Mouse (Mus musculus): Measurements from ENCODE around the gene Pgbd1.
"Not testable (repeated sequence)": the region's sequence is repeated elsewhere in the genome, so short reads cannot be mapped to it uniquely, and the experiment has no call there.

Pgbd1 gene

GRCm38 (mm10) chr13:21440503-21441206, at the start of gene Pgbd1:
Gene Pgbd1 (minus strand): TSS chr13:21441058.
- DNase-seq (ENCODE audit: low spot score in 2 of 2): peak; percentile 35 to 61

- no peak for DNase-seq (ENCODE audit: low spot score in 2 of 2)
Measured at GRCm38 (mm10) chr13:21486881-21487280, 46.0 kb upstream of the Pgbd1 start.

- peak; percentile 5 to 18 for DNase-seq (ENCODE audit: low spot score in 2 of 2)
Measured at GRCm38 (mm10) chr13:21478759-21479670, 38.2 kb upstream of the Pgbd1 start, which contains the start of the genes Zkscan4 and Gm10065. Gene Zkscan4 (plus strand): TSS chr13:21478907. Gene Gm10065 (minus strand): TSS chr13:21479441.

- DNase-seq (ENCODE audit: low spot score in 2 of 2): no peak
Measured at GRCm38 (mm10) chr13:21472427-21472826, 31.6 kb upstream of the Pgbd1 start.

DNA sequence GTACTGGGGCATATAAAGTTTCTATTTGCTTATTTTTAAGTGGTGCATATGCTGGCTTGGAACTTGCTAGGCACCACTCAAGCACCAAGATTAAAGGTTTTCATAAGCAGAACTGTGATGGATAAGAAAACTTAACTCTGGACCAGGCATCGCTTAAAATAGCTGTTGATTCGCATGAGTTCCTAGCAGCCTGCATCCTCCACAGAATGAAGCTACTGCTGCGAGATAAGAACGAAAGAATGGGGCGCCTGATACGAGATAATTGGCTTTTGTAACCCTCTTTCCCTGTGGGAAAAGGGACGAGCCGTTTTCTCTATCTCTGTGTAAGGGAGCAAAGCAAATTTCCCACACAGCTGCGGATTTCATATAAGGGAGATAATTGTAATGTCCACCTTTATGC, 28.2 kb upstream of the Pgbd1 start:
- DNase-seq (ENCODE audit: low spot score in 2 of 2): no peak

- DNase-seq (ENCODE audit: low spot score in 2 of 2): peak; percentile 53 to 79
Measured at GRCm38 (mm10) chr13:21468061-21469019, 27.5 kb upstream of the Pgbd1 start, which contains the start of gene Nkapl. Gene Nkapl (minus strand): TSS chr13:21468509.

DNA sequence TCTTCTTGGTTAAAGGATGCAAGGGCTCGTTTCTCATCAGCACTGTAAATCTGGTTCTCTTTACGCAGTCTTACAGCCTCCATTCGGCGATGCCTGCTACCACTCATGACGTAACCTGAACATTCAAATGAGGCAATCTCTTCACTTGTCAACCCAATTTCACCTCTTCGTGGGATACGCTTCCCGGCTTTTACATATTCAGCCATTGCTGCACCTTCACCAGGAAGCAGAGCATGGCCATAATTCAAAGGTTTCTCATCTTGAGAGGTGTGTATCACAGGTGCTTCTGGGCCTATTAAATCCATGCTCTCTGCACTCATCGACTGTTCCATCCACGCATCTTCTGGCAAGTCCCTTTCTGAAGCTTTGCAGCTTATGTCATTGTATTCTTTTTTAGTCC, 26.5 kb upstream of the Pgbd1 start:
- DNase-seq (ENCODE audit: low spot score in 2 of 2): no peak

DNA sequence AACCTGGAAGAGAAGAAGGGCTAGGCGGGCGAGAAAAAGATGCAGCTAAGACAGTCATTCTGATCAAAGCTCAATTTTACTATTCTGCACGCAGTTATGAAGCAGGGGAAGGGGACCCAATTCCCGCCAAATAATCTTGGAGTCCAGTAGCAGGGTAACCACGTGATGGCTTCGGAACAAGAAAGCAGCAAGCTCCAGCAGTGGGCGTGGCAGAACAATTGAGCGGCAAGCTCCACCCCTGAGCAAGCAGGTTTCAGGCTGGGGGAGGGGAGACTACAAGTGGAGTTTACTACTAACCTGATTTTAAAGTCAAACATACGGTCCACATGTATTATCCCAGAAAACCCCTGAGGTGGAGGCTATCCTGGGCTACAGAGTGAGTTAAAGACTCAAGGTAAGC, 21.7 kb upstream of the Pgbd1 start:
- DNase-seq (ENCODE audit: low spot score in 2 of 2): not testable (repeated sequence)

GRCm38 (mm10) chr13:21456347-21456746, 15.5 kb upstream of the Pgbd1 start:
- DNase-seq (ENCODE audit: low spot score in 2 of 2): no peak

GRCm38 (mm10) chr13:21454133-21454532, 13.3 kb upstream of the Pgbd1 start:
- DNase-seq (ENCODE audit: low spot score in 2 of 2): no peak

DNA sequence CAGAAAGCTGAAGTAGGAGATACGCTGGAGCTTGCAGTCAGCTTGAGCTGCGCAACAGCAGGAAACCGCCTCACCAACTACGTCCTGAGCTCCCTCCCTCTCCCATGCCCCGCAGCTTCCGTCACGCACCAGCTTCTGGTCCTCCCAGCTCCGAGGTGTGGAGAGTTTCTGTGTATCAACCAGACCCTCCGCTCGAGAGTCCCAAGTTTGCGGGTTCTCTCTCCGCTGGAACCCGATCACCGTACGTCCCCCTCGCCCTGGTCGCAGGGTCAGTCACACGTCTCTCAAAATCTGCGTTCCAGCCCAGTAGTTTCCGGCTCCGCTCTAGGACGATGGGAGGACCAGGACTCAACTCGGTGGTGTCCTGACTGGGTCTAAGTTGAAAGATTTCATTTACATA, 12.6 kb upstream of the Pgbd1 start, which contains the start of gene Zscan26:
Gene Zscan26, minus strand, starts transcription at position 282 of the 400 bp plus-strand sequence.
- peak; percentile 55 to 72 for DNase-seq (ENCODE audit: low spot score in 2 of 2)

GRCm38 (mm10) chr13:21453042-21453441, 12.2 kb upstream of the Pgbd1 start:
- DNase-seq (ENCODE audit: low spot score in 2 of 2): no peak

DNA sequence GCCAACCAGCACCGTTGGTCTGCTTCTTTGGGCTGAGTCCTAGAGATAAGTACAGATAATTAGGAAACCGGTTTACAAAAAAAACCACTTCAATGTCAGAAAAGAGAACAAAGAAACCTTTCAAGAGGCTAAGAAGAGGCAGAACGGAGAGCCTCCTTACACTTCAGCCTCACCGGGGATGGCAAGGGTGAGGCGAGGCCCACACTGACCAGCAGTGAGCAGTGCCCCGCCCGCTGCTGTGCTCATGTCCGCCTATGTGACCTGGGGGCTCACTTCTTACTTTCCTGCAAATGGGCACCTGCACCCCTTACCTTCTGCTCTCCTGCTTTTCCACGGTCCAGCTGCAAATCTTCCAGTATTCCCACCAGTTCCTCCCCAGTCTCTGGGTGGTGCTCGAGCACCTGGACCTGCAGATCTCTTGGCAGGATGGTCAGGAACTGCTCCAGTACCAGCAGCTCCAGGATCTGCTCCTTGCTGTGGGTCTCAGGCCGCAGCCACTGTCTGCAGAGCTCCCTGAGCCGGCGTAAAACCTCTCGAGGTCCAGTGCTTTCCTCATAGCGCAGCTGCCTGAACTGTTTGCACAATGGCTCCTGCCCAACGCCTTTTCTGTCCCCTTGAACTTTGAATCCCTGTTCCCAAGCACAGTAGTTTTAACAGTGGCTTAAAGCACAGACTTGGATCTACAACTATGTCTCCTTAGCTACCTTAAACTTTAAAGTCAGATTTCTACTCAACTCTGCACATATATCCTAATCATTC, 7.2 kb upstream of the Pgbd1 start:
- no peak for DNase-seq (ENCODE audit: low spot score in 2 of 2)

DNA sequence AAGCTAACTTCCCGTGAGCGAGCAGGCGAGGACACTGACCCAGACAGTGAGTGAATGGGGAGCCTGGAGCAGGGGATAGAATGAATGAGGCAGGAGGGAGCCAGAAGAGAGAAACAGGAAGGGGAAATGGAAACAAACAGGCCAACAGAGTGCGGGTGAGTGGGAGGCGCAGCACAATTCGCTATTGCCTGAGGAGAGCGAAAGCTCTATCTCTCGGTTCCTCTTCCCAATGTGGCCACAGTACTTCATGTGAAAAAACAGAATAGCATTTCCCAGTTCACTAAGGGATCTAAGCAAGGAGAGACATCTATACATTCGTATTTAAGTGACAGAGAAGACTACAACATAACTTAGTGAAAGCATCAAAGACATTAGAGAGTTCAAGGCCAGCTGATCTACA, 5.9 kb upstream of the Pgbd1 start:
- DNase-seq (ENCODE audit: low spot score in 2 of 2): no peak

- no peak for DNase-seq (ENCODE audit: low spot score in 2 of 2)
Measured at GRCm38 (mm10) chr13:21441207-21441572, 332 bp upstream of the Pgbd1 start.

DNA sequence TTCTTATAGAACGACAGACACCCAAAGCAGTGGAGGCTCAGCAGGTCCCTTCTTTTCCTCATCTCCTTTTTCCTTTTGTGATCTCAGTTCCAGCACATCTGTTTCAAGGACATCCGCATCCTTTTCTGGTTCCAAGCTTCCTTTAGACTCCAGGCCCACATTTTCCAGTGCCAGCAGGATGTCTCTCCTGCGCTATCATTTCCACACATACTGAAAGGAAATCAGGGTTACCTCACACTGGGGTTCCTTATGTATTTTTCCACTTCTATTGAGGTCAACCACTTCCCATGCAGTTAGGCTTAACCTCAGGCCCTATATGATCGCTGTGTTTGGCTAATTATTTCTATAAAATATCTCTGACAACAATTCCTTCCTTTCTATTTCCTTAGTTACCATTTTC, 5.4 kb downstream of the Pgbd1 start:
- no peak for DNase-seq (ENCODE audit: low spot score in 2 of 2)

DNA sequence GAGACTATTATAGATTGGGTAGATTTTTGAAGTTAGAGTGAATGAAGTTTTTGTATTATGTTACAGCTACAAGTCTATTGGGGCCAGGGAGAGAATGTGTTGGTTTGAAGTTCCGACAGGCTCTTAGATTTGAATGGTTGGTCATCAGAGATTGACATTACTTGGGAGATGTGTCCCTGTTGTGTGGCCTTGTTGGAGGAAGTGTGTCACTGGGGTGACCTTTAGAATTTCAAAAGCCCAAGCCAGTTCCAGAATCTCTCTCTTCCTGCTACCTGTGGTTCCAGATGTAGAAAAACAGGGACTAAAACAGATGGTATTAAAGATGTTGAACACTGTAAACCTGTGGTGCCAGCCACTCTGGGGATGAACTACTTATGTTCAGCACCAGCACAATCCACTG, 13.2 kb downstream of the Pgbd1 start:
- no peak for DNase-seq (ENCODE audit: low spot score in 2 of 2)

DNA sequence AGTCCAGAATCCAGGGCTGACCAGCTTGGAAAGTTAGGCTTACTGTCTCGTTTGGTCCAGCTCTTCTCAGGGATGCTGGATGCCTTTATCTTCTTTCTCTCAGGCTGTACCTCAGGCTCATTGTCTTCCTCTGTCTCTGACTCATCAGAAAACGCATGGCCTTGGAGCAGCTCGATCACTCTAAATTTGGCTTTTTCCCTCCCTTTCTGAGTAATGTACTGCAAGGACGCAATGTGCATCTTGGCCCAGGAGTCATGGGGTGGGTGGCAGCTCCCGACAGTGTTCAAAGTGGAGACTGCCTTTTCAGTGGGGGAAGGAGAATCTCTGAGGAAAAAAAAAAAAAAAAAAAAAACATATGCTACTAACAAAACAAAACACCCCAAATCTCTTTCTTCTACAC, 17.6 kb downstream of the Pgbd1 start:
- no peak for DNase-seq (ENCODE audit: low spot score in 2 of 2)

DNA sequence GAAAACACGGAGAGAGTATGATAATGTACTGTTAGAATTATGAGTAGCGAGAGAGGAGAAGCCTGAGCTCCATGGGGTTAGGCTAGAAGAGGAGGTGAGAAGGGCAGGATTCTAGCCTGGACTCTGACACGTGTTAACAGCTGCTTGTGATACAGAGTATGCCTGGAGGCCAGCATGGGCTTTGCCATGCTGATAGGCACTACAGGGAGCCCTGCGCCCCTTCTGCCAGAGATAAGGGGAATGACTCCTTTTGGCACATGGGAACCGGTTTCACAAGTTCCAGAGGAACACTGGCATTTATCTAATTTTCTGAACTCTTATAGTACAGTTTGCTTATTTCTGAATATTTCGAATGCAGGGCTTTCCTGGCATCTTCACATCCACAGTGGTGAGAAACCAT, 22.0 kb downstream of the Pgbd1 start:
- DNase-seq (ENCODE audit: low spot score in 2 of 2): peak in 1 of 2 experiments; percentile 40

DNA sequence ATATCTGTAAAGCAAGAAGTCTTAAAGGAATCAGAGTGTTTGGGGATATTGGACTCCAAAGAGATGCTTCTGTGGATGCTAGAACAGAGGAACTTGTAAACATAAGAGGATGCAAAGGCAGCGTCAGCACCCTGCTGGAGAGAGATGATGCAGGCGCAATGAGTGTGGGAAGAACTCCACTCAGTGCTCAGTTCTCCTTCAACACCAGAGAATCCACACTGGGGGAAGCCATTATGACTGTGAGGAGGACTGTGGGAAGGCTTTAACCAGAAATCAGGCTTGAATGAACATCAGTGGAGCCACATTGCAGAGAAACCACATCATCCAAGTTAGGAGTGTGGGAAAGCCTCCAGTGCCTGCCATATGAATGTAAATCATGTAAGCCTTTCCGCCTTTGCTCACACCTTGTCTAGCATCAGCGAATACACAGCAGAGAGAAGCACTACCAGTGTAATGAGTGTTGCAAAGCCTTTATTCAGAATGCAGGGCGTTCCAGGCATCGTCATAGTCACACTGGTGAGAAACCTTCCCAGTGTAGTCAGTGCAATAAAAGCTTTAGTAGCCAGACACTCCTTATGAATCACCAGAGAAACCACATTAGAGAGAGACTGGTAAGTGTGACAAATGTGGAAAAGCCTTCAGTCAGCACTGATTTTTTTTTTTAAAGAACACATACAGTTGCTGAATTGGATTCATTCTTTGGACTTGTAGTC, 23.4 kb downstream of the Pgbd1 start:
- DNase-seq (ENCODE audit: low spot score in 2 of 2): no peak

Measured in spleen, postnatal 10 days (tissue).